Mouse (Mus musculus): ENCODE data around the gene Mul1.

The Mul1 gene

DNA sequence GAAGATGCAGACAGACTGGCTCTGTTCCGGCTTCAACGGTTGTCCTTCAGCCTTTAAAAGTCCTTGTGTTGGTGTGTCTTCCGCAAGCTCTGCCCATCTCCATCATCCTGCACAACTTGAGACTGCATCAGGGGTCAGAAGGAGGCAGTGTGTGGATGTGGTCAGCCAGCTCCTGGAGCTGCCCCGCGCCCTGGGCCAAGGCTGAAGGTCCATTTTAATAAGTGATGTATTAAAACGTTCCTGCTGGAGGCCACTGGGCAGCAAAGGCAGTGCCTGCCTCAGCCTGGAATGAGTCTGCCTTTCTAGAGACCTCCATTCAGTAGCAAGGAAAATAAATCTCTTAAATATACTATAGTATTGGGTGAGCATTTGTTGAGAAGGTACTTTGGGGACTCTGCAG is 25.3 kb downstream of the Mul1 start:
- DNase-seq (ENCODE audit: low read depth in 2 of 2, low spot score in 2 of 2) = no peak

DNA sequence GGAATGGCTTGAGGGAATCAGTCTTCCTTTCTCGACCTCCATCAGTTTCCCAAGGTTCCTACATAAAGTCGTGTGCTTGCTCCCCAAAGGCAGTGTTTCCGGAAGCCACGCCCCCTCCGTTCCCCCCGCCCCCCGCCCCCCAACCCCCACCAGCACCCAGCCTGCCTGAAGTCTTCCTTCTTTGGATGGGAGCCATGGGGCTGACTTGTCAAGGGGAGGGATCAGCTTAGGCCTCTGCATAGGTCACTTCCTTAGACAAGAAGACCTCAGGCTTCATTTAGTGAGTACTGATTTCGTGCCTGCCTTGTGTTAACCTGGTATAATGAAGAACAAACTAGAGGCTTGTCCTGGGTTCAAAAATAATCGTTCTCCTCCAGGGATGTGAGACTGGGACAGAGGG is 26.4 kb downstream of the Mul1 start:
- DNase-seq (ENCODE audit: low read depth in 2 of 2, low spot score in 2 of 2) = no peak

DNA sequence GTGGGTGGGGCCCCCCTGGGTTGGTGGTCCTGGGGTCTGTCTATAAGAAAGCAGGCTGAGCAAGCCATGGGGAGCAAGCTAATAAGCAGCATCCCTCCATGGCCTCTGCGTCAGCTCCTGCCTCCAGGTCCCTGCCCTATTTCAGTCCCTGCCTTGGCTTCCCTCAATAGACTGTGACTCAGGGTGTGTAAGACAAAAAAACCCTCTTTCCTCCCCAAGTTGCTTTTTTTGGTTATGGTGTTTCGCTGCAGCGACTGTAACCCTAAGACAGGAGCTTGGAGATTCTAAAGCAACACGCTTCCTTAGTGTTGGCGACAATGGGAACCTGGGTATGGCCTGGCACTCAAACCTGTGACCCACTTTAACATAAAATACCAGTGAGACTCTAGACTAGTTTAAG is 27.0 kb downstream of the Mul1 start:
- DNase-seq (ENCODE audit: low read depth in 2 of 2, low spot score in 2 of 2) = no peak

DNA sequence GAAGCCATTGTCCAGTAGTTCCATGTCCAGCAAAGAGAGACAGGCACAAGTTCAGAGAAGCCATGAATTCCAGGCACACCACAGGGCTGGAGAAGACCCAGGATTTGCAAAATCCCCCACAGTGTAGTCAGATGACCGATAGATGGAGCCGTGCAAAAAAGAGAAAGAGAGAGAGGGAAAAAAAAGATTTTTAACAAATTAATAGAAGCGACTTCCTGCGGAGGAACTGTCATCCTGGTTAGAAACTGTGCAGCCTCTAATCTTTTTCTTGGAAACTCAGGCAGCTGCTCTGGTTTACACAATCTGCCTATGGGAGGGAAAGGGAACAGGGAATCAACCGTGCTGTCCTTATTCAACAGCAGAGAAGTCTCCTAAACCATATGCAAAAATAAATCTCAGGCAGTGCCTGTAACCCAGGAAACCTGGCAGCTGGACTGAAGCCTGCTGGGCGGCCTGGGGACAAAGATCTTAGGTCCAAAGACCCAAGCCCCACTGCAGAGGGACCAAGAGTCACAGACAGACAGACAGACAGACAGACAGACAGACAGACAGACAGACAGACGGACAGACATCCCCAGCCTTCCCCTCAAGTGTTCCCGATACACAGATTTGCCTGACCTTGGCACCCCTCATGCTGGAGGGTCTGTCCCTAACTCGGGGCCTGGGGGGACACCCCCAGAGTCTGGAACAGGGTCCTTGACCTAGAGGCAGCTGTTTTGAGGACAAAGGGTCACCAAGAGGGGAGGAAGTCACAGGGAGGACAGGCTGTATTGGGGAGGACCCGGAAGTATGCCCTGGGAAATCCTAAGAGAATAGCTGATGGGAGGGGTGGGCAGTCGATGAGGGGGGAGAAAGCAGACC is 28.7 kb downstream of the Mul1 start:
- DNase-seq (ENCODE audit: low read depth in 2 of 2, low spot score in 2 of 2) = no peak

DNA sequence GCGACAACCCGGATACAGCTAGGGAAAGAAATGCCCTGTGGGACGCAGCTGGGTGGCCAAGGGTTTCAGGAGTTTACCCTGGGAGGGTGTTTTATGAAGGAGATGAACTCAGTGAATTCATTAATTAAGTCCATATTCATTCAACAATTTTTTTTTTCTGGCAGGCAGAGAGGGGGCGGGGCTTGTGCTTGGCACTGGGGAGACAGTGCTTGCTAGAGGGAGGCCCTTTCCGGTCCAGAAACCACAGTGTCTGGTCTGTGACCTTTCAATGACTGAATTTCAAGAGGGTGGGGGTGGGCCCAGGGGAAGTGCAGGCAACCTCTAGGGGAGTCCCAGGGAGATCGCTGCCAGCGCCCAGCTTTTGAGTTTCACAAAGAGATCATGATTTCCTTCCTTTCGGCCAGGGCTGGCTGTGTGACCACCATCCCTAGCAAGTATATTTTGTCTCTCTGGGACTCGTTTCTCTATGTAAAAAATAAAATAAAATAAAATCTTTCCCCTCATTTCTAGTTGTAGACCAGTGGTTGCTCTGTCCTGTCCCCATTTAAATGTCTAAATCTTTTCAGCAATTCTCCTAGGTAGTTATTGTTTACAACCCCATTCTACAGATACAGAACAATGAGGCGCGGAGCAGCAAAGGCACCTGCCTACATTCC is 29.5 kb downstream of the Mul1 start:
- no peak for DNase-seq (ENCODE audit: low read depth in 2 of 2, low spot score in 2 of 2)

DNA sequence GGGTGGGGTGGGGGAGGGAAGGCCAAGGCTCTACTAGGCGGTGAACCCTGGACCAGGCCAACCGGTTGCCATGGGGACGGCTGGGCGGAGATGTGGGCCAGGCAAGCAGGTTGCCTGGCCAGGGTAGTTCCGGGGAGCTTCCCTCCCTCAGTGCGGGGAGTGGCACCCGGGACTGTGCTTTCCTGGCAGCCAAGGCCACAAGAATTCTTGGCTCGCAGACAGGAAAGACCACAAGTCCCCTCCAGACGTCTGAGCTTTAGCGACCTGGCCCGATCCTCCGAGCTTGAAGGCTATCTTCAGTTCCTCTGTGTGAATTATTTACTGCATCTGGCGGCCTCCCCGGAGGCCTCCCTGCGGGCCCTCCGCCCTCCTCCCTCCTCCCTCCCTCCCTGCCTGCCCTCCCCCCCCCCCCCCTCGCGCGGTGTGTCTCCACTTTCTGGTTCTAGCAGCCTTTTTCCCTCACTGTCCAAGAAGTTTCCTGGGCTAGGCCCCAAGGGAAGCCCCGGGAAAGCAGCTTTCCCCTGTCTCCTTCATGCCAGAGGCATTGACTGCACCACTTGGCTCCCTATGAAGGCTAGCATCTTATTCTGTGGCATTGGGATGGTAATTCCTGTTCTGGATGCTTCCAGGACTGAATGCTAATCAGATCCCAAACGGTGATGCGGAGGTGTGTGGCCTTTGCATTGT is 30.3 kb downstream of the Mul1 start:
- DNase-seq (ENCODE audit: low read depth in 2 of 2, low spot score in 2 of 2) = no peak

DNA sequence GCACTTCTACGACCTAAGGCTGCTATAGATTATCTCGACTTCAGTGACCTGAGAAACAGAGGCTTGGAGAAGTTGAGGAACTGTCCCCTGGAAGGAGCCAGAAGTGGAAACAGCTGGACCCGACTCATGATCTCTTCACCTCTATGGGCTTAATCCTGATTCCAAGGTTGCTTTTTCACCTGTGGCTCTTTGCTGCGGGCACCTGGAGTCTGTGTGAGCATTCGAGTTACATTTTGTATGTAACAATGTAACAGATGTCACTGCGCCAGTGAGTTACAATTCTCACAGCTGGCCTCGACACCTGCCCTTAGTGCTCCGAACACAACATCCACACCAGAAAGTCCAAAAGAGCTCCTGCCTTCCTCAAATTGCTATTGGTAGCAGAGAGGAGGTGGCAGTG is 31.0 kb downstream of the Mul1 start:
- DNase-seq (ENCODE audit: low read depth in 2 of 2, low spot score in 2 of 2) = no peak

DNA sequence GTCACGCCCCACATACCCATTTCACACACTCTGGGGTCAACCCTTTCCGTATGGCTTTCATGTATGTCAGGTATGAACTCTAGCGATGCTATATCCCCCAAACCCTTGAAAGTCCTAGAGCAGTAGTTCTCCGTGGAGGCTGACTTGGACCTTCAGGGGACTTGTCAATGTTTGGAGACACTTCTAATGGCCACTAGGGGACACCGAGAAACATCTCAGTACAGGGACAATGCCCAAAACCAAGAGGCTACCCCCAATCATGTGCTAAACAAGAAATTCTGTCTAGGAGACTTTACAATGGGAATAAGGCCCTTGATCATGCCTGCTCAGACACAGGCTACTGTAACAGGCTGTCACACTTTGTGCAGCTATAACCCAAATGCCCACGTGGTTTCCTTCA is 32.2 kb downstream of the Mul1 start:
- no peak for DNase-seq (ENCODE audit: low read depth in 2 of 2, low spot score in 2 of 2)

DNA sequence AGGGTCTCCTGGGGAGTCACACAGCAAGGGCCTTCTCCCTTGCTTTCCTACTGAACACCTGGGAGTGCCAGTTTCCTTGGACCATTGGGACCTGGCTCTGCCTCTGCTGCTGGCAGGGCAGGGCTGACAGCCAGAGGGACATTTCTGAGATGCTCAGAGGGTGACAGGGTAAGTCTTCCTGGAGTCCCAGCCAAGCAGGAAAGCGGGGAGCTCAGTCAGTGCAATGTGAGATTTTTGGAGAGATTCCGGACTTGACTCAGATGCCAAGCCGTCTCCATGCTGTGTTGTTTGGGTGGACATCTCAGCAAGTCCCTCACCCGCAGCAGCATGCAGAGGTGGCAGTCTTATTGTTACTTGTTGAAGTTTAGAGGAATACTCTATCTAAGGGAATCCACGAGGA is 33.0 kb downstream of the Mul1 start:
- no peak for DNase-seq (ENCODE audit: low read depth in 2 of 2, low spot score in 2 of 2)

DNA sequence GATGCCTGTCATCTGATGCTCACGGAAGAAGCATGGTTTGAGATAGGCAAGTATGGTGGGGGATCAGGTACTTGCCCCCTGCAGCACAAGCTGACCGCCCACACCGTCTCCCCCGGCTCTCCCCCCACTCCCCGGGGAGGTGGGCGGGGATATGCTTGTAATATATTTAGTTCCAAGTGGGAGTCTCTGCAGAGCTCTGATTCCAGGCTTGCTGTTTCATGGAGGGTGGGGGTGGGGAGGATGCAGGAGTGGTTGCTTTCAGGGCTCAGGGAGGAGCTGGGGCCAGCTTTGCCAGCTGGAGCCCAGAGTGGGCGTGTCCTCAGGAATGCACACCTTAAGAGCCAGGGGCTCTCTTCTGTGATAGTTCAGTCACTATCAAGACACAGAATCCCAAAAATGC is 34.6 kb downstream of the Mul1 start:
- DNase-seq (ENCODE audit: low read depth in 2 of 2, low spot score in 2 of 2) = no peak

DNA sequence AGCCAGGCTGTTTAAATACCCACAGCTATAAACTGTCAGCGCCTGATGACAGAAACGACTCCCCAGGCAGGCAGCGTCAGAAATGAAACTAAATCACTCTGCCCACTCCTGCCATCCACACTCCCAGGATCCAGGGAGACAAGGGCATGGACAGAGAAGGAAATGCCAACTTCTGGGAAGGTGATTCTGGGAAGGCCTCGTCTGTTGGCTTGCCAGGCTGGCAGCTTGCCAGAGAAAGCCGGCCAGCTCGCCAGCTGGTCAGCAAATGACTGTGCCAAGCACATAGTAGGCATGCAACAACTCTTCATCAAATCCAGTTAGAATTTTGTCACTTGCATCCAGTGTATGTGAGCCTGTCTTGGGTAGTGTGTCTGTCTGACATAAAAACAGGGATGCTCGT is 36.8 kb downstream of the Mul1 start:
- no peak for DNase-seq (ENCODE audit: low read depth in 2 of 2, low spot score in 2 of 2)

DNA sequence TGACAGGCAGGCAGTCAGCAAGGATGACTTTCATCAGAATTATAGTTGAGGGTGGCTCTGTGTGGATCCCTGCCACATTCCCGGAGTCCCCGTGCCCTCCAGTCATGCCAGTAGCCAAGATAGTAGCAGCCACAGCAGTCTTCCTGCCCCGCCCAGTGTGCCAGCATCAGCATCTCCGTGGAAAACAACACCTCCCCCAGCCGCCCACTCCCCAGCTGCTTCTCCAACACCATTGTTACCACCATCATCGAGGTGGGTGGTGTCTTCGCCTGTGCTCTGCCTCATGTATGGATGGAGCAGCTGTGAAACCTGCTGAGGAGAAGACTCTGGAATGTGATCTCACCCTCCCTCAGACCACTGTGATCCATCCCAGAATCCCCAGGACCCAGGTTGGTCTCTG is 45.1 kb downstream of the Mul1 start:
- no peak for DNase-seq (ENCODE audit: low read depth in 2 of 2, low spot score in 2 of 2)

DNA sequence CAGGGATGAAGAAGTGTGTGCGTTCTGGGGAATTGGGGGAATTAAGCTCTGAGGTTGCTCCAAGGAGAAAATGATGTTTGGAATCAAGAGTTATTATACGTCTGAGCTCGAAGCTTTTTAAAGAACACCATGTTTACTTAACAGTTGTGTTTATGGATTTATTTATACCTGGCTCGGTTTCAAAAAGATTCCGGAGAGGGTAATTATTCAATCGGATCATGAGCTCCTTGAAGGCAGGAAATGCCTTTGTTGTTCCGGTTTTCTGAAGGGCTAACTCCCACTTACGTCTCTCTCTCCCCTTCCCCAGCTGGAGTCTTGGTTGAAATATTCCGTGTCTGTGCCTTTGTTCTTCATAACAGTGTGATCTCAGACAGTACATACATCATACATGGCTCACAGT is 46.5 kb downstream of the Mul1 start:
- DNase-seq (ENCODE audit: low read depth in 2 of 2, low spot score in 2 of 2) = no peak

DNA sequence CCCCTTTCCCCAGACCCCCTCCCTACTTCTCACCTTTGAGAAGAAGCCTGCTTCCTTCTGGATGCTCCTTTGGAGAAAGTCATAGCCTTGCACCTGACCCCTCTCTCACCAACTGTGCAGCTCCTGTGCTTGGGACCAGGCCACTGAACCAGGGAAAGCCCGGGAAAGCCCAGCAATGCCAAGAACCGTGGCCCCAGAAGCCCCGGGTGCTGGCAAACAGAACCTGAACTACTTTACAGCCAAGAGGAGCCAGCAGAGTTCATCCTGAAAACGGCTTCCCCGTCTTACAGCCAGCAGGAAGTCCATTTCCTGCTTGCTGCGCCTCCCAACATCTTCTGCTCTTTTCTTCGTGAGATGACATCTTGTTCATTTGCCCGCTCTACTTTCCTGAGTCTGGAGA is 48.2 kb downstream of the Mul1 start:
- no peak for DNase-seq (ENCODE audit: low read depth in 2 of 2, low spot score in 2 of 2)

DNA sequence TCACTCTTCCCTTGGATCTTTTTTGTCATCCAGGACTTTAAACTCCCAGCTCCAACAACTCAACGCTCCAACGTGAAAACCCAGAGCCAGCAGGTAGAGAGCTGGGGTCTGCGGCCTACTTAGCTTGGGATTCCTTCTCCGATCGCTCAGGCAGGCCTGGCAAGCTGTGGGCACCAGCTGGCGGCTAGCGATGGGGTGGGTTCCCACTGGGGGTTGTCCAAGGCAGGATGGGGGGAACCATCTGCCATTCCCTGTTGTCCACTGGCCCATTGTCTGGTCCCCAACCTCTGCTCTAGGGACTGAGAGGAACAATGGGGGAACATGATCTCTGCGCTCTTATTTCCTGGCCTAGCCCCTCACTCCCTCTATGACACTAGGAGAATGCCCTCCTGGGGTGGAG is 53.8 kb downstream of the Mul1 start:
- no peak for DNase-seq (ENCODE audit: low read depth in 2 of 2, low spot score in 2 of 2)

DNA sequence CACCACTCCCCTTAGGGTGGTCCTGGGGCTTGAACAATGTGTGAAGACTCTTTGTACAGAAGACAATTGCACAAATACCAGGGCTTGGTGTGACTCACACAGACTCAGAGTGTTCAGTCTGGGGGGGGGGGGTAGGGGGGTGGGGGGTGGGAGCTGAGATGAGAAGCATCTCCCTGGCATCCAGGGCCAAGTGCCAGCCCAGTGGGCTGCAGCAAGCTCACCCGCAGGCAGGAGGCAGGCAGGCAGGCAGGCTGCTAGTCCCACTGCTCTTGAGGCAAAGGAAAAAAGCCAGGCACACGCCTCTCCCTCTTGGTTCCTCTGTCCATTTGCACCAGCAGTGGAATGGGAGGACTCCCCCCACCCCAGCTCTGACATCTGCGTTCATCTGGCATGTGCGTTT is 56.6 kb downstream of the Mul1 start:
- DNase-seq (ENCODE audit: low read depth in 2 of 2, low spot score in 2 of 2) = no peak
